Mouse (Mus musculus) yolk sac, embryonic 10.5 days (tissue): Measurements from ENCODE around the gene Med25.
"Not testable (repeated sequence)": the region's sequence is repeated elsewhere in the genome, so short reads cannot be mapped to it uniquely, and the experiment has no call there.

ENCODE experiments used
- DNase-seq: peaks from one replicate; pipeline ENCODE4 v3.0.0-alpha.2; 2017; ENCODE audit warnings: low spot score

The Med25 gene

DNA sequence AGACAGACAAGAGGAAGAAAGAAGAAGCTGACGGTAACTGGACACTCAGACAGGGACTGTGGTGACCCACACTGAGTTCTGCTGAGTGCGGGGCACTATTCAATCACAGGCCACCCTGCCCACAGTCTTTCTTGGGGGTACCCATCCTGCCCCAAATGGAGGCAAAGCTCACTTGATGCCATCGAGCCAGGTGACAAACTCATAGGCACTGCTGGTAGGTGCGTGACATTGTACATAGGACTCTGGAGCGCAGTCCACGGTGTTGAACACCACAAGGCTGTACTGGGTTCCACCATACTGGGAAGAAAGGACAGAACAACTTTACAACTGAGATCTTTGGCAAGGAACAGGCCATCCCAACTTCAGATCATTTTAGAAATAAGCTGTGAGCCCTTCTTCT is 901 bp downstream of the Med25 start:
- no peak for DNase-seq

DNA sequence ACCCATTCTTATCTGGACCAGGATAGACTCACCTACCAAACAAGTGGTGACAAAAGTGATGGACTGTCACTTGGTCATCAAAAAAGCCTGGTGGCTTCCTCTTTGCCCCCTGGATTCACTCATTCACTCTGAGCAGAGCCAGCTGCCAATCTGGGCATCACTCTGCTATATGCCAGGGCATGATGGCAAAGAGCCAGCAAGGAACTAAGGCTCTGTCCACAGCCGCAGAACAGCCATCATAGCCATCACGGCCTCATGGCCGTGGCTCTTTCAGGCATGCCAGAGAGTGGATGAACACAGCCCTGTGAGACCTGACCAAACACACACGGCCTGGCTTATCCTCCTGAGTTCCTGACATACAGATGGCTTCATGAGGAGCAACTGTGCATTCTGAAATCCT is 1.8 kb downstream of the Med25 start:
- no peak for DNase-seq

DNA sequence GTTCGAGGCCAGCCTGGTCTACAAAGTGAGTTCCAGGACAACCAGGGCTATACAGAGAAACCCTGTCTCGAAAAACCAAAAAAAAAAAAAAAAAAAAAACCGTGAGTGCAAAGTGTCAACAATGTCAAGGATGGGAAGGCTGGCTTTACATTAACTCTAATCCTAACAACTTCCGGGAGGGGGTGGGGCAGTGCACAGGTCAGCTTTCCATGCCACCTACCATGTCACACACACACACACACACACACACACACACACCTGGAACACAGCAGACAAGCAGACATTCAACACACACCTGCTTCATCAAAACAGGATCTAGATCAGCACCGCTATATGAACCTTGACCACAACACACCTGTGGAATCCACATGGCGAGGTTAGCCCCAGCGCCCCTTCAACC is 2.3 kb downstream of the Med25 start:
- peak; percentile 60 for DNase-seq

DNA sequence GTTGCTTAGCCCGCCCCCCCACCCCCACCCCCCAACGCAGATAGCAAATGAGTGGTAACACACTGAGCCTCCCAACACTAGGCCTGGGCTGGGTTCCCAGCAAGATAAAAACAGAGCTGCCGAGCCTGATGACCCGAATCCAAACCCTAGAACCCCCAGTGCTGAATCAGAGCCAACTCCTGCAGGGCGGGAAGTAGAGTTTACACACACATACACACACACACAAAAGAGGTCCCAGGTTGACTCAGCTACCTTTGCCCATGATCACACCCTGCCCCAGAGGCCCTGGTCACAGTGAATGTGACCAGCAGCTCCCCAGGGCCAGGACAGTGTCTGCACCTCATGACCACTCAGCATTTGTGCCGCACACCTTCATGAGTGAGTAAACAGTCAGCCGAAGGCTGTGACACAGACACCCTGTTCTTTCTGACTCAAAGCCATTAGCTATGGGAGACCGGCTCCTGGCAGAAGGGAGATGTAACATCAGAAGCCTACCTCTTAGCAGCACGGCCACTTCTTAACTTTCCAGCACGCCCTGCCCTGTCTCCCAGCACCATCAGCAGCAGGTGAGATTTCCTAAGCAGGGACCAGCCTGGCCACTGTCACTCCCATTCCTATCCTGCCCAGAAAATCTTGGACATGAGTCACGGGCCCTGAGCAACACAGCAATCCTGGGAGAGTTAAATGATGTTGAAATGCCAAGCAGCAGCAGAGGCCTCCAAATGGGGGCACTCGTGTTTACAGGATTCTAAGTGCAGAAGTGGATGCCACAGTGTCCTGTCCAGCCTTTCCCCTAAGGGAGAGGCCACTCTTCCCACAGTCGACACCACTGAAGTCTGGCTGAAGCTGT is 4.0 kb downstream of the Med25 start:
- no peak for DNase-seq

DNA sequence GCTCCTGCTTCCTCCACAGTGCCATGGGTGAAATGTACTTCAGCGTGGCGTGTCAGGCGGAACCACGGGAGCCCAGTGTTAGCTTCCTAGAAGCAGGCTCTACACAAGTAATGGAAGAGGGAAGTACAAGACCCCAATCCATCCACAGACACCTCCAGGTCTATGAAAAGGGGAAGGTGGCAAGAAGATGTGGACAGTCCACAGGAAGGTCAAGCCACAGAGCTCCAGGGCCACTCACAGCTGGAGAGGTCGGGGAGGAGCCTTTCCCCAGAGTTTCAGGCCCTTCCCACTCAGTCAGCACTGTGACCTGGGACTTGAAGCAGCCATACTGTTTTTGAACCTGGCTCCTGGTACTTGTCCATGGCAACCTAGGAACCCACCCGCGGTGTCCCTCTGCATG is 5.5 kb downstream of the Med25 start:
- no peak for DNase-seq

DNA sequence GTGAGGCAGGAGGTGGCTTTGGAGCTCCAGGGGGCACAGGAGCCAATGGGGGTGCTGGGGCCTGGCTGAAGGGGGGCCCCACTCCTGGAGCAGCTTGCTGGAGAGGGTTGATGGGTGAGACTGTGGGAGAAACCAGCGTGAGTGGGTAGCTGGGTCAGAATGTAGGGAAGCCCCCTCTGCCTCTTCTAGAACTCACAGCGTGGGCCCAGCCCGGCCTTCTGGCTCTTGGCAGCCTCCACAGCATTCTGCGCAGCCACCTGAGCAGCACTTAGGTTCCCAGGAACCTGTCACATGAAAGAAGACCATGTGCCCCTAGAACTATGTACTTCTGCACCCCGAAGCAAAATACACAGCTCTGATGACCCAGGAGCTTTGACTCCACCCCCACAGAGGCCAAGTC is 7.9 kb downstream of the Med25 start:
- DNase-seq: no peak

DNA sequence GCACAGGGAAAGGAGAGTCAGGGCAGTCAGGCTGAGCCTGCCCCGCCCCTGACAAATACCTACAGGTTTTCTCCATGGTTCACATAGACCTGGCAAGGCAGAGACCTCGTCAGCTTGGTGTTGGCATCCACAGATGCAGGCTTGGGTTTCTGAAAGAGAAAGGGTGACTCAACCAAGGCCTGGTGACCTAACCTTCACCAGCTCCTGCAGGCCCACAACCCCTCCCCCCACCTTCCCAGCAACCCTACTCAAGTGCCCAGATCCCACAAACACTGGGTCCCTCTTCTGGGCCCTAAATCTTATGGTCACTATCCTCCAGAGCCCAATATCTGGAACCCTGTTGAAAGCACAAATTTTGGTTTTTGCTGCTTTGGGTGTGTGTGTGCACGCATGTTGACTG is 9.5 kb downstream of the Med25 start:
- DNase-seq: no peak

DNA sequence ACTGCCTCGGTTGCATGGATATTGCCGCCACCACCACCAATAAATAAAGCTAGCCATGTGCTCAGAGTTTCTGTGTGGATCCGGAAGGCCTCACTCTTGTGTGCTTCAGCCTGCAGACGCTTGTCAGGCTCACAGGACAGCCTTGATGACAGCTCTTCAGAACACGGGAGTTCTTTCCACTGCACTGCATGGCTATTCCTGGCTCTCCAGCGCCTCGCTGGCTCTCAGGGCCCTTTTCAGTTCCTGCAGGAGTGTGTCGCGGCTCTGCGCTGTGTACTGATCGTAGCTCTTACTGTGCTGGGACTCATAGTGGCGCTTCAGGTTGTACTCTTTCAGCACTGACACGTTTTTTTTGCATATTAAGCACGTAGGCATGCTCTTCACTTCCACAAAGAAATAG is 14.7 kb downstream of the Med25 start:
- DNase-seq: no peak

DNA sequence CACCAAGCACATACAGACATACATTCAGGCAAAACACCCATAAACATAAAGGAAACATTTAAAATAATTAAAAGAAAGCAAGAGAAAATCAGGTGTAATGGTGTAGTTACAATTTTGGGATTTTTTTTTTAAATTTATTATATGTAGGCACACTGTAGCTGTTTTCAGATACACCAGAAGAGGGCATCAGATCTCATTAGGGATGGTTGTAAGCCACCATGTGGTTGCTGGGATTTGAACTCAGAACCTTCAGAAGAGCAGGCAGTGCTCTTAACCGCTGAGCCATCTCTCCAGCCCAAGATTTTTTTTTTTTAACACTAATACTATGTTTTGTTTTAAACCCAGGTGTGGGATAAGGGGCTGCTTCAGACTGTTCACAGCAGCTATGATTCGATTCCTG is 20.7 kb downstream of the Med25 start:
- DNase-seq: not testable (repeated sequence)

DNA sequence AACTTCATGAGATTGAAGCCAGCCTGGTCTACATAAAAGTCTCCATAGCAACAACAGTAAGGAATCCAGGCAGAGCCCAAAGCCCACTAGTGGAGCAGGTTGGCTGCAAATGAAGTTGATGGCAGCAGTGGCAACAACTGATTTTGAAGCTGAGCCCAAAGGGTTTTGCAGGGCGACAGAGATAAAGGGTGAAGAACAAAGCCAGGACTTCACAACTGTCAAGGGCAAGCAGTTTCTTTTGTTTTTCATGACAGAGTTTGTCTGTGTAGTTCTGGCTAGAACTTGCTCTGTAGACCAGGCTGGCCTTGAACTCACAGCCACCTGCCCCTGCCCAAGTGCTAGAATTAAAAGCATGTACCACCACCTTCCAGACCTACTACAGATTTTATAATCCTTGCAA is 21.3 kb downstream of the Med25 start:
- DNase-seq: no peak

DNA sequence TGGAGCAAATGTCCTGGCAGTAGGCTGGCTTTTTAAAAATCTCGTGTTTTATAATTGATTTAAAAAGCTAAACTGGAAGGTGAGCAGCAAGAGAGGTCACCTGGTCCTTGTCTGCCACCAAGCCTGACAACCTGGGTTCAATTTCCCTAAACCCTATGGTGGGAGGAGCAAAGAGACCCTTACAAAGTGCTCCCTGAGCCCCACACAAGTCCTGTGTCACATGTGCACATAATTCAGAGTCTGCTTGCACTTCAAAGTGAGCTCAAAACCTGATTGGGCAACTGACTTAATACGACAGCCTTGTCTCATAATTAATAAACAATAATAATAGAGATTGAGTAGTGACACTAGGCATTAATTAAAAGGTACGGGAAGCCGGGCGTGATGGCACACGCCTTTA is 21.9 kb downstream of the Med25 start:
- no peak for DNase-seq

DNA sequence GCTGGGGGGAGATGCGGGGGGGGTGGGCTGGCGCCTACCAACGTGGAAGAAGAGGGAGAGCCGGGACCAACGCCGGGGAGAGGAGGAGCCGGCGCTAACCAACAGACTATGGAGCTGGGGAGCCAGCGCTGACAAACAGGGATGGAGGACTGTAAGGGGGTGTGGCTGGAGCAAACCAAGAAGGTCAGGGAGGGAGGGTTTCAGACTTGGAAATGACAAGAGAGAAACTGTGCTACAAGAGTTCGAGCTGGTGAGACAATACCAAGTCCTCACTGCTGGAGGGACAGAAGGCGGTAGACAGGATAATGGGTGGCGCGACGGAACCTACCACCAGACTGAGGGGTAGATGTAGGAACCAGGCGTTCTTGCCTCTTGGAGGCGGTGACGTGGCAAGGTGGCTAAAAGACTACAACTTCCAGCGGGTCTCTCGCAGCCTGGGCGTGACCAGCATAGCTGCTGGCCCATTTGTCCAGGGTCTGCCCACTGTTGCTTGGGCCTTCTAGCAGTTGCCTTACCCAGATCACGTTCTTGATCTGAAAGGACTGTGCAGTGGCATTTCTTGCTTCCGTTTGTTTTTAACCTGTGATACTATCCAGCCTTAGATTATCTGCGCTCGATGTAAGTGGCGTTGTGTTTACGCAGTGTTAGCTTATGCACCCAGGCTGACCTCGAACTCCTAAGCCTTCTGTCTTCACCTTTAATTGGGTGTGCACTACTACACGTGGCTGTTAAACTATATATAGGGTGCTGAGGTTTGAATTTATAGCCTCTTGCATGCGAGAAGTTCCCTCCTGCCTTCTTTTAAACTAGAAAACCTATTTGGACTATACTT is 22.6 kb downstream of the Med25 start, which contains the start of gene Ptov1:
Ptov1 (minus strand) TSS at position 92 of the 832 bp plus-strand sequence.
- DNase-seq: peak; percentile 98

DNA sequence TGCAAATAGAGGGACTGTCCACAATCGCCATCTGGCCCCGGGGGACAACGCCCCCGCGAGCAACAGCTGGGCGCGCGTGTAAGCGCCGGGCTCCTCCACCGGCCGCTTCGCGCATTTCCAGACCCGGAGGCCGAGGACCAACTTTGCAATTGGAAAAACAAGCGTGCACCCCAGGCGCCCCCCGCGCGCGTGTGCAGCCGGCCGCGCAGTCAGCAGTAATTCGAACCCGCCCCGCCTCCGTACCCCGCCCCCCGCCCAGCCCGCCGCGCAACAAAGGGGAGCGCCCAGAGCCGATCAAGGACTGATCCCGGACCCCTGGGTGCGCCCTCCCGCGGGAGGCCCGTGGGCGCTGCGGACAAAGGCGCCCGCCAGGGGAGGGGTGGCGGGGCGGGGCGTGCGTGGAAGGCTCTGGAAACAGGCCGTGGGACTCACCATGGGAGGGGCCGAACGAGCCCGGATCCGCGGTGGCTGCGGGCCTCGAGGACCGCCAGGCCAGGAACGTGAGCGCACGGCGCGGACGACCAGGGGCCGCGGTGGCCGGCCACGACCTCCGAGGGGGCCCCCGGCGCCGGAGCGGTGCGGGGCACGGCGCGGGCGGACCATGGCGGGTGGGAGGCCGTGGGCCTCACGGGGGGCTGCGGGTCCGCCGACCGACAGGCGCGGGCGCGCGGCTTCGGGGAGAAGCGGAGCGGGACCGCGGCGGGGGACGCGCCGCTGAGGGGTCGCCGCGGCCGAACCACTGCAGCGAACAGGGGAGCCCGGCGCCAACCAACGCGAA is 23.4 kb downstream of the Med25 start:
- DNase-seq: peak; percentile 85

DNA sequence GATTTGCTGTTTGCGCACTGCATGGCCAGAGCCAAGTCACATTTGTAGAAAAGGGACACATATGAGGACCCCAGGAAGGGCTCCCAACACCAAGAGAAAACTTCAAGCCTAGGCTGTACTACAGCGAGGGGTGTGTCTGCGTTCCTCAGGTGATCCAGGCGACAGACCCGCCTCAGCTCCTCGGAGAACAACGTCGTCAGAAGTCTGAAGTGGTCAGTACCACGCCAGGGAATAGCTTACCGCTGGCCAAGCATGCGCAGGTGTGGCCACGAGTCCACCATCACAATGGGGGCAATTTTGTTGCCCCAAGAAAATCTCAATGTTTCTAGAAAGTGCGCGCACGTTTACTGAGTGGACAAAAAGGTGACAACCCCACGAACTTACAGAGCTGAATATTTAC is 24.0 kb downstream of the Med25 start:
- DNase-seq: peak; percentile 53

DNA sequence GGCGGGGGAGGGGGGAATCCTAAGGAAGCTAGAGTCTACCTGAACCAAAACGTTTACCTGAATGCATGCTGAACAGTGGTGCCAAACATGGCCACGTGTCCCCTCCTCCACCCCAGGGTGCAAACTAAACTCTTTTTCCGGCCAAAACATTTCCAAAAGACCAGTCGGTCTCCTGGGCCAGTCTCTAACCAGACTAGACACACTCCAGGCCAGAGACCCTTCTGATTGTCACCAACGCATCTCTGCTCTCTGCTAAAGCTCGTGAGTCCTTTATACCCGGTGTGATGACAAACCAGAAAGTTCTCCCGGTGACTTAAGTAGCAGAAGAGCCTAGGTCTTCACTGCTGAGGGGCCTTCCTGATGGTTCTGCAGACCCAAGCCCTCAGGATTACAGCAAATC is 24.7 kb downstream of the Med25 start:
- DNase-seq: no peak

DNA sequence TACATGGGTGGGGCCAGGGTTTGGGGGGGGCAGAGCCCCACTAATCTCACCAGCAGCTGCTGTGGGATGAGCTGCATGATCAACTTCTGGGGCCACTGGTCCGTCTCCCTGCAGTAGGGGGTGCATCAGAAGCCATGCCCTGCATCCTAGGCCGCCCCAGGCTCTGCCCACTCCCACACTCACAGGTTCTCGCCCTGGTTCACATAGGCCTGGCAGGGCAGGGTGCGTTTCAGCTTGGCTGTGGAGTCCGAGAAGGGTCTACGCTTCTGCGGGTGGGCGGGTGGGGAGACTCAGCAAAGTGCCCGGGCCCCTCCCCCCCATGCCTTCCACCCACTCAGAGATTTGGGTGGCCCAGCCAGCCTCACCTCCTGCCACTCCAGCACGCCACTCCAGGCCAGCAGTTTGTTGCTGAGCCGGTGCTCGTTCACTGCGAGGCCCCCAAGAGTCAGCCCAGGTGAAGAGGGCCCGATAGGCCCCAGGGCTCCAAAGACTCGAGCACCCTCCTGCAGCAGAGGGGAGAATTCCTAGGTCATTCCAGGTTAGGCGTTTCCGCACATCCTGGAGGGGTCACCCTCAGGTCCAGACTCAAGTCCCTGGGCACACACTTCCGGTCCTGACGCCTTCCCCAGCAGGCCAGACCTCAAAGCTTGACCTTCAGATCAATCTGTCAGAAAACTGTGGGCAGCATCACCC is 25.4 kb downstream of the Med25 start:
- DNase-seq: no peak

DNA sequence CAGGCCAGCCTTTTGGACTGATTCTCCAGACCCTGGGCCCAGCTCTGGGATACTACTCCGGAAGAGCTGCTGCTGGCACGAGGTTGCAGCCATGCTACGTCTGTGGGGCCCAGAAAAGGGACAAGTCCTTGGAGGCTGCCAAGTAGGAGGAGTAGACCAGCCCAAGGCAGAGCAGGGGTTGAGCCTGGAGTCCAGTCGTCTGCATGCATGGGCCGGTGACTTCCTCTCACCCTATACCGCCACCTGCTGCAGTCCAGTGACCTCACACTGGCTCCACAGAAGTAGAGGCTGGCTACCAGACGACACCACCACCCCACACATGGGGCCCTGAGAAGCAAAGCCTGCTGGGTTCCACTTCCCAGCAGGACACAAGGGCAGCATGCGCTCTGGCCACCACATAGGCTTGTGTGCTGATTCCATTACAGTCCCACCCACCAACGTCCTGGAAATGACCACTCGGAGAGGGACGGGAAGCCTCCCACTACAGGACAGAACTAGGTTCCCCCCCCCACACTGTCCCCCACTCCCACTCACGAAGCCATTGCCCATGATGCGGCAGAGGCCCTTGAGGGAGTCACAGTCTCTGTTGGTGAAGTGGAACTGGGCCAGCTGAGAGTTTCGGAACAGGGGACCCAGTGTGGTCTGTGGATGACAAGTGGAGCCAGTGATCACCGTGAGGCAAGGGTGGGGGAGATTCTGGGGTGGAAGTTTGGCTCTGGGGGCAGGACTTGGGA is 26.1 kb downstream of the Med25 start:
- no peak for DNase-seq

DNA sequence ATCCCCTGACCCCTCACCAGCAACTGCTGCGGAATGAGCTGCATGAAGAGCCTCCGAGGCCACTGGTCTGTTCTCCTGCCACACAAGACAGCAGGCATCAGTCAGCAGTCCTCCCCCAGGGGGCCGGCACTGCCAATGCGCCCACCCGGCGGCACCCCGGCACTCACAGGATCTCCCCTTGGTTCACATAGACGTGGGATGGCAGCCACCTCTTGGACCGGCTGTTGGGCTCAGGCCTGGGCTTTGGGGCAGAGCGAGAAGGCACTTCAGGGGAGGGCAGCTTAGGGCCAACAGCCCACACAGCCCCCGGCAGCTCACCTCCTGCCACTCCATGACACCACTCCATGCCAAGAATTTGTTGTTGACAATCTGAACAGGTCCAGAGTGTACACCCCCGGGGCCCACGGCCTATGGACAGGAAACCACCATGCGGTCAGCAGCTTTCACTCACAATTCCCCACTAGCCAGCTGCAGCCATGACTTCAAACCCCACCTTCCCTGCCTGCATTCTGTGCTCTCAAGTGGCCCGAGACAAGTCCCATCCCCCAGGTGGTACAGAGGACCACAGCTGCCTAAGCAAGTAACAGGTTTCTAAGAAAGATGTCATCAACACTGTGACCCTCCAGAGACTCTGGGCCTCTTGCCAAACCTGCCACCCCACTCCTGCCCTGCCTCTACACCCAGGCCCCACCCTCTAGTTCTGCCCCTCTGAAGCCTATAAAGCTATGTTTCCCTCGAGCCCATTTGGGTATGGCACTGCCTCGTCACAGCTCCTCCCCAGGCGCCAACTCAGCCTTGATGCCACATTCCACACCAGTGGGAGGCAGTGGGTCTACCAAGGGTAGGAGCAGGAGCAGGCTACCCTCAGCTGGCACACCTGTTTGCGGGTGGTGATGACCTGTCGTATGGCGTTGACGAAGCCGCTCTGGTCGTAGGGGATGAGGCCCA is 27.6 kb downstream of the Med25 start:
- DNase-seq: no peak

DNA sequence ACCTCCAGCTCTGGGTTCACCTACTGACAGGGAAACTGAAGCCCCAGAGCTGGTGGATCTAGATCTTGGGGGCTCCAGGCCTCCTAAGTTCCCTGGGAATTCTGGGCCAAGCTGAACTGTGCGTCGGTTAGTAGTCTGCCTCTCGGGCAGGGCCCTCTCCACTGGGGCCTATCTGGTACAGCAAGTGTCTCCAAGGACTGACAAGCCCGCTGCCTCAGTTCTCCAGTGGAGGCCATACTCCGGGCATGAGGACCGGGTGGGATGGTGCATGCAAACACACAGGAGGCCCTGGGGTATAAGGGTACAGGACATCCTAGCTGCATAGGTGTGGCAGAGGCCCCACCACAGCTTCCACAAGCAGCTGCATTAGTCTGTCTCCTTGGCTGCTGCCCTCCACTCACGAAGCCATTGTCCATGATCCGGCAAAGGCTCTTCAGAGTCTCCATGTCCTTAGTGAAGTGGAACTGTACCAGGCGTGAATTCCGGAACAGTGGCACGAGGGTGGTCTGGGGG is 28.5 kb downstream of the Med25 start:
- DNase-seq: no peak

DNA sequence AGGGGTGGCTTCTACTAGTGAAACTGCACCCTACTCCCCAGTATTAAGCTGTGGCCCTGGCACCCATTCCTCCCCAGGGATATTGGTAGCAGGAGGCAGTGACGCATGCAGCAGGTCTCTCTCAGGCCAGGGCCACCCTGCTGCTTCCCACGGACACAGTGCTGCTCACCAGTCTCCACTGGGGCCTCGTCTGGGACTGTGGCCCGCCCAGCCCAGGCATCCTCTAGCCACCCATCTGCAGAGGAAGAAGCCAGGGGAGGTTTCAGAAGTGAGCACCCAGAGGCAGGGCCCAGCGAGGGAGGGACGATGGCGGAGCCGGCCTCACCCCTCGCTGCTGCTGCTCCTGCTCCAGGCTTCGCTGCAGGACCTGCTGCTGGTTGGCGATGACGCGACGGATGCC is 29.3 kb downstream of the Med25 start:
- DNase-seq: no peak
